ENCODE assay signal across 8 mouse cellular contexts in the genomic region with DNA sequence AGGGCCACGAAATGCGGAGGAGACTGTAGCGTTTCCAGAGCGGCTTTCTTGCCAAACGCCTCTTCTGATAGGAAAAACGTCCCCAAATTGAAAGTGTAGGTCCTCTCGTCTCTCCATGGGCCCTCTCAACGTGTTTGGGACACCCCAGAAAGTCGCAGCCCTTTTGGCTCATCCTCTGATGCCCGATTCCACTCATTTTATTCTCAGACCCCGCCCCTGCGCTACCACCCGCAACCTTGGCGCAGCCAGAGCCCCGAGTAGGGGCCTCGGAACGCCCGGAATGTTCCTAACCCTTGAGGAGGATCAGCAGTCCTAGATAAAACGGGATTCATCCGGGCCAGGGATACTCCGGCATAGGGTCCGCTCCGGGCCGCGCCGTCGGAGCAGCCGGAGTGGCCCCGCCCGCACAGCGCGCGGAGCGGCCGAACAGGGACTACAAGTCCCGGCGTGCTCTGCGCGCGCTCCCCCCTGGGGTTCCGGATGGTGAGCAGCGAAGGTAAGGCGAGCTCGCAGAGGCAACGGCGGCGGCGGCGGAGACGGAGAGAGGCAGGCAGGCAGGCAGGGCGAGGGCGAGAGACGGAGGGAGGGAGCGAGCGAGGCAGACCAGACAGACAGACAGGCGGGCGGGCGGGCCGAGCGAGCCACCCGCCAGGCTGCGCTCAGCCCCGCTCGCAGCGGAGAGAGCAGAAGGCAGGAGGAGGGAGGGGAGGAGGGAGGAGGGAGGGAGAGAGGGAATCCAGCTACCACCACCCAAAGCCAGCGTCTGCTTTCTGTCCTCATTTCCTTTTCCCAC. TPM values are rescaled to one million over a fixed set of nuclear protein-coding genes. Genes with fewer than 3 reads are reported as not detected.
DNase-seq lines count a peak whose midpoint lies in the region; ATAC-seq and TF ChIP-seq lines count a peak whose summit lies in the region.

Gene Ahdc1 (plus strand): TSS at position 233 of the 793 bp plus-strand sequence.

- peaks cover 77% of the 10 kb centered on the region for H3K4me1 ChIP-seq in E14TG2a.4 (replicated peaks; ENCODE audit: low read depth, low read length)
- H3K4me1 ChIP-seq in forebrain, embryonic 12.5 days: peaks cover 50% of the 10 kb centered on the region
- H3K4me1 ChIP-seq in heart, embryonic 16.5 days (ENCODE audit: control insufficient read depth, insufficient read depth, low read length): peaks cover 45% of the 10 kb centered on the region
- peaks cover 4 to 20% of the 10 kb centered on the region in 2 experiments for H3K4me1 ChIP-seq in liver, embryonic 14.5 days (replicated peaks; ENCODE audit: control insufficient read depth in 2 of 2, insufficient read depth in 2 of 2, low read length in 1 of 2)
- peaks cover 44% of the 10 kb centered on the region for H3K4me1 ChIP-seq in stomach, embryonic 15.5 days

- under 1% methylated on average over 62 of the region's 66 CpGs for WGBS in forebrain, embryonic 12.5 days
- WGBS in heart, embryonic 16.5 days: under 1% methylated on average over 66 of the region's 66 CpGs
- under 1% methylated on average over 64 of the region's 66 CpGs for WGBS in liver, embryonic 14.5 days (ENCODE audit: insufficient replicate concordance)
- WGBS in stomach, embryonic 15.5 days: under 1% methylated on average over 65 of the region's 66 CpGs

- H3K4me3 ChIP-seq in E14TG2a.4 (replicated peaks; ENCODE audit: low read length): peak within 1 kb of the TSS; percentile 91
- H3K4me3 ChIP-seq in forebrain, embryonic 12.5 days (replicated peaks): peak within 1 kb of the TSS; percentile 95
- H3K4me3 ChIP-seq in heart, embryonic 16.5 days (ENCODE audit: low read length): peak within 1 kb of the TSS; percentile 93
- peak within 1 kb of the TSS; percentile 72 to 83 for H3K4me3 ChIP-seq in liver, embryonic 14.5 days (ENCODE audit: insufficient read depth in 1 of 2, low read depth in 2 of 2, low read length in 2 of 2)
- H3K4me3 ChIP-seq in stomach, embryonic 15.5 days (replicated peaks): peak within 1 kb of the TSS; percentile 80

- no peak for TF ChIP-seq EP300 in liver, embryonic 14.5 days (IDR thresholded peaks at IDR 0.05; ENCODE audit: low read depth)

- no peak for TF ChIP-seq CTCF in E14TG2a.4 (conservative IDR thresholded peaks at IDR 0.05; ENCODE audit: low read length)
- 0 out of 2 replicates have a peak, but pooled peaks have one; percentile 2 for TF ChIP-seq CTCF in liver, embryonic 14.5 days (IDR thresholded peaks at IDR 0.05; ENCODE audit: low read depth)

- ATAC-seq in forebrain, embryonic 12.5 days (ENCODE audit: low FRiP score): peak; percentile 86
- peak; percentile 75 for ATAC-seq in heart, embryonic 16.5 days (replicated peaks; ENCODE audit: extremely low read depth, insufficient read depth, low FRiP score)
- ATAC-seq in liver, embryonic 14.5 days (ENCODE audit: insufficient read depth): peak; percentile 79
- ATAC-seq in stomach, embryonic 15.5 days (ENCODE audit: insufficient read depth, low FRiP score, low read depth): peak; percentile 84

- peak within 1 kb of the TSS; percentile 95 for H3K27ac ChIP-seq in forebrain, embryonic 12.5 days
- H3K27ac ChIP-seq in heart, embryonic 16.5 days (ENCODE audit: low read length): peak within 1 kb of the TSS; percentile 96
- no peak within 1 kb of the TSS; the same call in 1 of the 2 replicates for H3K27ac ChIP-seq in liver, embryonic 14.5 days
- peak within 1 kb of the TSS; percentile 97 for H3K27ac ChIP-seq in stomach, embryonic 15.5 days

- peak; percentile 82 for DNase-seq in c-Kit-positive CD71-positive TER-119-negative erythroid progenitor cells, embryonic 14.5 days (ENCODE audit: low read depth)
- peak; percentile 94 to 96 for DNase-seq in kidney, postnatal 36 days
- DNase-seq in liver, embryonic 14.5 days (ENCODE audit: low read depth in 3 of 3, low spot score in 3 of 3): peak; percentile 73 to 76 (median 73)
- DNase-seq in neural tube, embryonic 10.5 days (ENCODE audit: extremely low spot score, low spot score): peak; percentile 96

- peak within 1 kb of the TSS; percentile 86 for H3K4me2 ChIP-seq in forebrain, embryonic 12.5 days
- H3K4me2 ChIP-seq in heart, embryonic 16.5 days (ENCODE audit: low read depth, low read length): peak within 1 kb of the TSS; percentile 92
- H3K4me2 ChIP-seq in liver, embryonic 14.5 days (ENCODE audit: low read depth): peak within 1 kb of the TSS; percentile 88
- H3K4me2 ChIP-seq in stomach, embryonic 15.5 days: peak within 1 kb of the TSS; percentile 88

- H3K9me3 ChIP-seq in E14TG2a.4 (ENCODE audit: low read length): no peaks in the 10 kb centered on the region
- H3K9me3 ChIP-seq in forebrain, embryonic 12.5 days: no peaks in the 10 kb centered on the region
- no peaks in the 10 kb centered on the region for H3K9me3 ChIP-seq in heart, embryonic 16.5 days (replicated peaks; ENCODE audit: control insufficient read depth, low read length)
- no peaks in the 10 kb centered on the region for H3K9me3 ChIP-seq in liver, embryonic 14.5 days (ENCODE audit: control insufficient read depth, low read length)
- H3K9me3 ChIP-seq in stomach, embryonic 15.5 days: no peaks in the 10 kb centered on the region

- no peaks in the 10 kb centered on the region for H3K27me3 ChIP-seq in E14TG2a.4 (ENCODE audit: insufficient read depth, low read length)
- H3K27me3 ChIP-seq in forebrain, embryonic 12.5 days: peaks cover 20% of the 10 kb centered on the region
- no peaks in the 10 kb centered on the region for H3K27me3 ChIP-seq in heart, embryonic 16.5 days (ENCODE audit: control insufficient read depth, insufficient read depth, low read length)
- H3K27me3 ChIP-seq in liver, embryonic 14.5 days (ENCODE audit: control insufficient read depth, insufficient read depth, low read length): peaks cover 42% of the 10 kb centered on the region
- peaks cover 7% of the 10 kb centered on the region; the same call in 1 of the 2 replicates for H3K27me3 ChIP-seq in stomach, embryonic 15.5 days (replicated peaks)

- no peaks in the 10 kb centered on the region for H3K36me3 ChIP-seq in E14TG2a.4 (ENCODE audit: insufficient read depth, low read length)
- H3K36me3 ChIP-seq in forebrain, embryonic 12.5 days (replicated peaks): no peaks in the 10 kb centered on the region
- H3K36me3 ChIP-seq in heart, embryonic 16.5 days (ENCODE audit: control insufficient read depth, insufficient read depth): no peaks in the 10 kb centered on the region
- no peaks in the 10 kb centered on the region for H3K36me3 ChIP-seq in liver, embryonic 14.5 days (replicated peaks; ENCODE audit: control insufficient read depth, insufficient read depth, low read depth)
- H3K36me3 ChIP-seq in stomach, embryonic 15.5 days: no peaks in the 10 kb centered on the region

- H3K9ac ChIP-seq in forebrain, embryonic 12.5 days: peak within 1 kb of the TSS; percentile 95
- peak within 1 kb of the TSS; percentile 99 for H3K9ac ChIP-seq in heart, embryonic 16.5 days (ENCODE audit: low read length)
- peak within 1 kb of the TSS; percentile 68 for H3K9ac ChIP-seq in liver, embryonic 14.5 days (replicated peaks)
- peak within 1 kb of the TSS; percentile 90 for H3K9ac ChIP-seq in stomach, embryonic 15.5 days

RNA-seq across cellular contexts. Expression of gene Ahdc1, which starts in this region (rescaled TPM):
- 7.2 and 8.1 TPM in 2 replicates for polyA plus RNA-seq in forebrain, embryonic 12.5 days (2016; fragmentation: Nextera tagmentation; extraction: Ambion mirVana)
- 7.1 and 7.2 TPM in 2 replicates for polyA plus RNA-seq in heart, embryonic 16.5 days (2015; fragmentation: Nextera tagmentation; extraction: Ambion mirVana)
- polyA plus RNA-seq in liver, embryonic 14.5 days (2012; rRNA removed): 1.3 and 1.7 TPM in 2 replicates
- polyA plus RNA-seq in liver, embryonic 14.5 days (2014; fragmentation: Nextera tagmentation; extraction: Ambion mirVana): 0.53 and 0.75 TPM in 2 replicates
- 8.2 and 9.3 TPM in 2 replicates for polyA plus RNA-seq in stomach, embryonic 15.5 days (2015; fragmentation: Nextera tagmentation; extraction: Ambion mirVana)
